Mouse (Mus musculus): ENCODE data around the gene Cntrob. TPM values are rescaled to one million over a fixed set of nuclear protein-coding genes. Genes with fewer than 3 reads are reported as not detected.

Gene Cntrob
- polyA plus RNA-seq, 1 experiment from 2014 or later: 18.9 TPM

DNA sequence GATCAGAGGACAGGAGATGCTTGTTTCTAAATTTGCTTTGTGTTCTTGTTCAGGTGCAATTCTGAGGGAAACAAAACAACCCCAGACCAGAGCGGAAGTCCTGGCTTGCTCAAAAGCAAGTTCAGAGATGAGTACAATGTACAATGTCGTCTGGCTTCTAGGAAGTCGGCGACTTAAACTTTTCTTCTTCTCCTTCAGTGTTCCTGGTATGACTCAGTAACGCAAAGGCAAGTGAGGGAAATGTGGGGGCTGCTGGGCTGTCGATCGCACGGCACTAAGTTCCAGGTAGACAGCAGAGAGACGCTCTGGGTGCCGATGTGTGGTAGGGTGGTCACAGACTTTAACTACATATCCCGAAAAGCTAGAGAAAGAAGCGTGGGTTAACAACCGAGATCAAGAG, 55.5 kb downstream of the Cntrob start:
- H3K4me2 ChIP-seq (ENCODE audit: low read depth, low read length): no peak overlapping the region
- WGBS: 76% methylated on average over 13 of the region's 13 CpGs
- H3K4me3 ChIP-seq (replicated peaks; ENCODE audit: low read length): no peak overlapping the region
- no peaks in the 10 kb centered on the region for H3K4me1 ChIP-seq (ENCODE audit: control insufficient read depth, insufficient read depth, low read length)
- no peaks in the 10 kb centered on the region; the same call in 1 of the 2 replicates for H3K27me3 ChIP-seq (ENCODE audit: control insufficient read depth, insufficient read depth, low read length)
- H3K9ac ChIP-seq (ENCODE audit: low read length): no peak overlapping the region
- no peaks in the 10 kb centered on the region for H3K9me3 ChIP-seq (replicated peaks; ENCODE audit: control insufficient read depth, low read length)
- no peak for ATAC-seq (ENCODE audit: insufficient read depth, low FRiP score)
- H3K27ac ChIP-seq (ENCODE audit: low read length): no peak overlapping the region
- no peaks in the 10 kb centered on the region for H3K36me3 ChIP-seq (ENCODE audit: control insufficient read depth, insufficient read depth, low read length)

DNA sequence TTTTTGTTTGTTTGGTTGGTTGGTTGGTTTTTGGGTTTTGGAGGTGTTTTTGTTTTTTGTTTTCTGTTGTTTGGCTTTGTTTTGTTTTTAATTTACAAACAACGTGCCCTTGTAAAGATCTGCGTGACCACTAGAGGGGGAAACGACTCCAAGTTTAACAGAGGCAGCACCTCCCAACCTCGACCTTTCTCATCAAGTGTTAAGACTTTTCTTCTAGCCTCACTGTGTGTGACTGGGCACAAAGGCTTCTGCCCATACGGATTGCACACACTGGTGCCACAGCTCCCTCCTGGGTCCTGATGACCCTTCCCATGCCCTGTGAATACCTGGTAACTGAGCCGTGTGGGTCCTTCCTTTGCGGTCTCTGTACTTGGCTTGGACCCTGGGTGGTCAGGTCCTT, 56.2 kb downstream of the Cntrob start:
- Histone ChIP-seq H3K36me3 (ENCODE audit: control insufficient read depth, insufficient read depth, low read length) (no peaks in the 10 kb centered on the region), H3K9ac (ENCODE audit: low read length) (no peak overlapping the region), H3K4me2 (ENCODE audit: low read depth, low read length) (no peak overlapping the region), H3K4me3 (replicated peaks; ENCODE audit: low read length) (no peak overlapping the region), H3K27me3 (ENCODE audit: control insufficient read depth, insufficient read depth, low read length) (no peaks in the 10 kb centered on the region; the same call in 1 of the 2 replicates), H3K4me1 (ENCODE audit: control insufficient read depth, insufficient read depth, low read length) (no peaks in the 10 kb centered on the region), H3K9me3 (replicated peaks; ENCODE audit: control insufficient read depth, low read length) (no peaks in the 10 kb centered on the region), H3K27ac (ENCODE audit: low read length) (no peak overlapping the region)
- 28% methylated on average over 7 of the region's 7 CpGs for WGBS
- ATAC-seq (ENCODE audit: insufficient read depth, low FRiP score): no peak

DNA sequence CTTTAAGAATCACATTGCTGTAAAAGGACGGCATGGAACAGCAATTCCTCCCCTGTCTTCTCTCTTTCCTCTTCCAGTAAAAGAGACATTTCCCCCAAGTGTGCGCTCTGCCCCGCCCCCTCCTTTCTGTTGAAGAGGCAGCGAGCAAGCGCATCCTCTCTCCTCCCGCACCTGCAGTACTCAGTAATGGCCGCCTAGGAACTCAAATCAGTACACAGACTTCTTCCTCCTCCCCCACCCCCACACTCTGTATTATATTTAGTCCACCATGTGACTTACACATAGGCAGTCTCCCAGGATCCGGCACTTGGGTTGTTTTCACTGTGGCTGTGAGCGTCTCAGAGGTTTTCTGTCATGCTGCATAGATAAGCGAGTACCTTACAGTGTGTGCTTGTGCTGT, 57.3 kb downstream of the Cntrob start:
- WGBS: 14% methylated on average over 10 of the region's 10 CpGs
- no peaks in the 10 kb centered on the region for H3K9me3 ChIP-seq (replicated peaks; ENCODE audit: control insufficient read depth, low read length)
- H3K27me3 ChIP-seq (ENCODE audit: control insufficient read depth, insufficient read depth, low read length): no peaks in the 10 kb centered on the region; the same call in 1 of the 2 replicates
- ATAC-seq (ENCODE audit: insufficient read depth, low FRiP score): peak; percentile 33; the same call in 1 of the 2 replicates
- H3K9ac ChIP-seq (ENCODE audit: low read length): no peak overlapping the region
- peak overlapping the region; percentile 33 for H3K4me2 ChIP-seq (ENCODE audit: low read depth, low read length)
- H3K4me1 ChIP-seq (ENCODE audit: control insufficient read depth, insufficient read depth, low read length): no peaks in the 10 kb centered on the region
- H3K4me3 ChIP-seq (replicated peaks; ENCODE audit: low read length): no peak overlapping the region
- no peaks in the 10 kb centered on the region for H3K36me3 ChIP-seq (ENCODE audit: control insufficient read depth, insufficient read depth, low read length)
- no peak overlapping the region for H3K27ac ChIP-seq (ENCODE audit: low read length)

DNA sequence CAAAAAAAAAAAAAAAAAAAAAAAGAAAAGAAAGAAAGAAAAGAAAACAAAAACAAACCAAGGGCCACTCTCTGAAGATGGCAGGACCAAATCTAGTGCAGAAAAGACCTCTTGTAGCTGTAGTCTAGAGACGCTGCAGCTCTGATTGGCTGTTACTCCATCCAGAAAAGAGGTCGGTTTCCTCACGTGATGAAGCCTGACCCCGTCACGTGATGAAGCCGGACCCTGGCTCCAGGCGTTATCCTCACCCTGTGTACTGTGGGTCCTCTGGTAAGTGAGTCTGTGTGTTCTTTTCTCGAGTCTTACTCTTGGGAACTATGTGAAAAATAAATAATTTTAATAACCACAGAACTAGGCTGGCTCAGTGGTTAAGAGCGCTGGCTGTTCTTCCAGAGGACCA, 58.2 kb downstream of the Cntrob start:
- ATAC-seq (ENCODE audit: insufficient read depth, low FRiP score): no peak
- WGBS: 64% methylated on average over 9 of the region's 9 CpGs
- Histone ChIP-seq H3K27me3 (ENCODE audit: control insufficient read depth, insufficient read depth, low read length) (no peaks in the 10 kb centered on the region; the same call in 1 of the 2 replicates), H3K27ac (ENCODE audit: low read length) (no peak overlapping the region), H3K4me2 (ENCODE audit: low read depth, low read length) (no peak overlapping the region), H3K4me3 (replicated peaks; ENCODE audit: low read length) (no peak overlapping the region), H3K9ac (ENCODE audit: low read length) (no peak overlapping the region), H3K9me3 (replicated peaks; ENCODE audit: control insufficient read depth, low read length) (no peaks in the 10 kb centered on the region), H3K4me1 (ENCODE audit: control insufficient read depth, insufficient read depth, low read length) (no peaks in the 10 kb centered on the region), H3K36me3 (ENCODE audit: control insufficient read depth, insufficient read depth, low read length) (no peaks in the 10 kb centered on the region)

DNA sequence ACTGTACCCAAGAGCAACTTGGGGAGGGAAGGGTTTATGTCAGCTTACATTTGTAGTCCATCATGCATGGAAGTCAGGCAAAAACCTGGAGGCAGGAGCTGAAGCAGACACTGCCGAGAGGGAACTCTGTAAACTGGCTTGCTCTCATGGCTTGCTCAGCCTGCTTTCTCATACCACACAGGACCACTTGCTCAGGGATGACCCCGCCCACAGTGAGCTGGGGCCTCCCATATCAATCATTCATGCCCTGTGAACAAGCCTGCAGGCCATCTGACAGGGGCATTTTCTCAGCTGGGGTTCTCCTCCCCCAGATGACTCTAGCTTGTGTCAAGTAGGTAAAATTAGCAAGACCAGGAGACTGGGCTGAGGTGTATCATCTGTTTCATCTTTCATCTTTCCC, 59.3 kb downstream of the Cntrob start:
- H3K4me2 ChIP-seq (ENCODE audit: low read depth, low read length): no peak overlapping the region
- H3K36me3 ChIP-seq (ENCODE audit: control insufficient read depth, insufficient read depth, low read length): no peaks in the 10 kb centered on the region
- no peak overlapping the region for H3K27ac ChIP-seq (ENCODE audit: low read length)
- H3K4me3 ChIP-seq (replicated peaks; ENCODE audit: low read length): no peak overlapping the region
- no peak for ATAC-seq (ENCODE audit: insufficient read depth, low FRiP score)
- WGBS: 33% methylated on average over 2 of the region's 2 CpGs
- H3K9me3 ChIP-seq (replicated peaks; ENCODE audit: control insufficient read depth, low read length): no peaks in the 10 kb centered on the region
- no peak overlapping the region for H3K9ac ChIP-seq (ENCODE audit: low read length)
- H3K4me1 ChIP-seq (ENCODE audit: control insufficient read depth, insufficient read depth, low read length): no peaks in the 10 kb centered on the region
- no peaks in the 10 kb centered on the region; the same call in 1 of the 2 replicates for H3K27me3 ChIP-seq (ENCODE audit: control insufficient read depth, insufficient read depth, low read length)

DNA sequence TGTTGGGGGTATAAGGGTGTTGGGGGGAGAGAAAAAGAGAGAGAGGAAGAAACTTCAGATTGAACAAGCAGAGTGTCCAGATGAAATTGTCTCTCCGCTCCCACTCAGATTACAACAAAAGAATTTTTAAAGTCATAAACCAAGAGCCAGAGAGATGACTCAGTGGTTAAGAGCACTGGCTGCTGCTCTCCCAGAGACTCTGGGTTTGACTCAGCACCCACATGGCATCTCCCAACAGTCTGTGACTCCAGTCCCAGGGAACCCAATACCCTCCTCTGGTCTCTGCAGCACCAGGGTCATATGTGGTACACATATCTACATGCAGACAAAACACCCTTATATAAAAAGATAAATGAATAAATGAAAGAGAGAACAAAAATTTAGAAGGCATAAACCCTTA, 63.5 kb downstream of the Cntrob start:
- 88% methylated on average over 1 of the region's 1 CpGs for WGBS
- Histone ChIP-seq H3K36me3 (ENCODE audit: control insufficient read depth, insufficient read depth, low read length) (no peaks in the 10 kb centered on the region), H3K4me3 (replicated peaks; ENCODE audit: low read length) (no peak overlapping the region), H3K4me2 (ENCODE audit: low read depth, low read length) (no peak overlapping the region), H3K27ac (ENCODE audit: low read length) (no peak overlapping the region), H3K4me1 (ENCODE audit: control insufficient read depth, insufficient read depth, low read length) (no peaks in the 10 kb centered on the region), H3K27me3 (ENCODE audit: control insufficient read depth, insufficient read depth, low read length) (no peaks in the 10 kb centered on the region), H3K9me3 (replicated peaks; ENCODE audit: control insufficient read depth, low read length) (no peaks in the 10 kb centered on the region), H3K9ac (ENCODE audit: low read length) (no peak overlapping the region)
- ATAC-seq (ENCODE audit: insufficient read depth, low FRiP score): no peak

DNA sequence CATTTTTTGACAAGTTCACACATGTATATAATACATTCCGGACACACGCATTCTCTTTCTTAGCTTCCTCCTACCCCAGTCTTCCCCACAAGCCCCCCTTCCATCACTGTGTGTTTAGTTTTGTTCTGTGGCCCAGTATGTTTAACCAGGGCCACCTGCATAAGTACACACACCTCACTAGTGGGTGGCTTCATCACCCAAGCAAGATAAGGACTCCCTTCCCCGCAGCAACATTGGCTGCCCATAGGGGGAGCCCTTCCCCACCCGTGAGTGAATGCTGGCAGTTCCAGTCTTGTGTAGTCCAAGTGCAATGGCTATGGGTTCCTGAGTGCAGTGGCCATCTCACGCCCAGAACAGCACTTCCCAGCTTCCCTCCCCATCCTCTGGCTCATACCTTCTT, 65.3 kb downstream of the Cntrob start:
- no peaks in the 10 kb centered on the region for H3K36me3 ChIP-seq (ENCODE audit: control insufficient read depth, insufficient read depth, low read length)
- WGBS: 53% methylated on average over 5 of the region's 5 CpGs
- no peak overlapping the region for H3K9ac ChIP-seq (ENCODE audit: low read length)
- ATAC-seq (ENCODE audit: insufficient read depth, low FRiP score): peak; percentile 44; the same call in 1 of the 2 replicates
- H3K27me3 ChIP-seq (ENCODE audit: control insufficient read depth, insufficient read depth, low read length): no peaks in the 10 kb centered on the region
- H3K4me2 ChIP-seq (ENCODE audit: low read depth, low read length): peak overlapping the region; percentile 33; the same call in 1 of the 2 replicates
- 0 out of 2 replicates have a peak, but pooled peaks cover under 1% of the 10 kb centered on the region for H3K4me1 ChIP-seq (ENCODE audit: control insufficient read depth, insufficient read depth, low read length)
- peak overlapping the region; percentile 23; the same call in 1 of the 2 replicates for H3K4me3 ChIP-seq (replicated peaks; ENCODE audit: low read length)
- no peak overlapping the region for H3K27ac ChIP-seq (ENCODE audit: low read length)
- H3K9me3 ChIP-seq (replicated peaks; ENCODE audit: control insufficient read depth, low read length): no peaks in the 10 kb centered on the region

DNA sequence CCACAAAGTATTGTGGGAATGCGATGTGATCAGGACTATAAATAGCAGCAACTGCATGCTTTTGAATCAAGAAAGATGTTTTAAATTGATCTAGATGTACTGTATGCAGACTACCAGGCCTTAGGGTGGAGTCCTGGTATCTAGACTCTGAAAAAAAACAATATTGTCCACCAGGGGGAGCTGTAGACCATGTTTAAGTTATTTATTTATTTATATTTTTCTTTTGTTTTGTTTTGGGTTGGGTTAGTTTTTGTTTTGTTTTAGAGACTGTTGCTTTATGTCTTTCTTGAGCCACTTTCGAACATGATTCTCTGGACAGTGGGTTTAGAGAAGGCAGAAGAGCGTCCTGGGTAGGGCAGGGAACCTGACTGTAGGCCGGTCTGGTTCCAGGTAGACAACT, 65.8 kb downstream of the Cntrob start:
- H3K9me3 ChIP-seq (replicated peaks; ENCODE audit: control insufficient read depth, low read length): no peaks in the 10 kb centered on the region
- H3K27me3 ChIP-seq (ENCODE audit: control insufficient read depth, insufficient read depth, low read length): no peaks in the 10 kb centered on the region
- 37% methylated on average over 4 of the region's 4 CpGs for WGBS
- peak overlapping the region; percentile 23; the same call in 1 of the 2 replicates for H3K4me3 ChIP-seq (replicated peaks; ENCODE audit: low read length)
- H3K36me3 ChIP-seq (ENCODE audit: control insufficient read depth, insufficient read depth, low read length): no peaks in the 10 kb centered on the region
- no peak overlapping the region for H3K9ac ChIP-seq (ENCODE audit: low read length)
- 0 out of 2 replicates have a peak, but pooled peaks cover 4% of the 10 kb centered on the region for H3K4me1 ChIP-seq (ENCODE audit: control insufficient read depth, insufficient read depth, low read length)
- H3K27ac ChIP-seq (ENCODE audit: low read length): no peak overlapping the region
- H3K4me2 ChIP-seq (ENCODE audit: low read depth, low read length): peak overlapping the region; percentile 33; the same call in 1 of the 2 replicates
- no peak for ATAC-seq (ENCODE audit: insufficient read depth, low FRiP score)

DNA sequence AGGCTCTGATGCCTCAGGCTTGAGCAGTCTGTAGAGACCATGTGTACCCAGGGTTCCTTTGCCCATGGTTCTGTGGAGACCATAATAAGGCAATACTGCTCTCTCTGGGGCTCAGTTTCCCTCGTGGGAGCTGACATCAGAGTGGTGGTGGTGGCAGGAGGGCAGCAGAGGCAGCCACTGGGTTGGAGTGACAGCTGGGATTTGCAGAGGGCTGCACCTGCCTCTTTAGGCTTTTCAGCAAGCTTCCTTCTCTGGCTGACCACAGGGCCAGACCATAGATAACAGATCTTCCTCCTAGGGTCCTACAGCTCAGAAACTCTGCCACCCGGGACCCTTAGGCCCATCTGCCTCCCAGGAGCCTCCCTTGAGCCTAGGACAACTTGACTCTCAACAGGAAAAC, 66.5 kb downstream of the Cntrob start:
- WGBS: 65% methylated on average over 2 of the region's 2 CpGs

More for the DNA sequence above, 66.5 kb downstream of the Cntrob start:
- Histone ChIP-seq H3K9ac (ENCODE audit: low read length) (no peak overlapping the region), H3K36me3 (ENCODE audit: control insufficient read depth, insufficient read depth, low read length) (no peaks in the 10 kb centered on the region), H3K4me3 (replicated peaks; ENCODE audit: low read length) (no peak overlapping the region), H3K27me3 (ENCODE audit: control insufficient read depth, insufficient read depth, low read length) (no peaks in the 10 kb centered on the region), H3K4me1 (ENCODE audit: control insufficient read depth, insufficient read depth, low read length) (0 out of 2 replicates have a peak, but pooled peaks cover 4% of the 10 kb centered on the region), H3K27ac (ENCODE audit: low read length) (no peak overlapping the region), H3K9me3 (replicated peaks; ENCODE audit: control insufficient read depth, low read length) (no peaks in the 10 kb centered on the region), H3K4me2 (ENCODE audit: low read depth, low read length) (no peak overlapping the region)
- ATAC-seq (ENCODE audit: insufficient read depth, low FRiP score): no peak
